Mouse (Mus musculus) left cerebral cortex, postnatal 10 days (tissue): ENCODE data around the gene Rarres1. TPM values are rescaled to one million over a fixed set of nuclear protein-coding genes. Genes with fewer than 3 reads are reported as not detected.

ENCODE experiments used
- DNase-seq, 2 experiments: peaks; one replicate each; pipeline ENCODE4 v3.0.0; 2021 to 2022; ENCODE audit warnings: low spot score in 2 of 2, mixed read lengths in 1 of 2; ENCODE audit errors: extremely low spot score in 1 of 2
- intact Hi-C: fragments of 180-260 bp; cut with DNase I; formaldehyde crosslinking; loops from one replicate; pipeline ENCODE4 v1.15.1; 2025
- total RNA-seq, 2 experiments: library from RNA; stranded (reverse); gene quantifications; 2 replicates each; pipeline ENCODE4 v1.2.3; 2021

Rarres1 gene
- total RNA-seq, 2 experiments from 2014 or later = 1.5 to 1.6 TPM

DNA sequence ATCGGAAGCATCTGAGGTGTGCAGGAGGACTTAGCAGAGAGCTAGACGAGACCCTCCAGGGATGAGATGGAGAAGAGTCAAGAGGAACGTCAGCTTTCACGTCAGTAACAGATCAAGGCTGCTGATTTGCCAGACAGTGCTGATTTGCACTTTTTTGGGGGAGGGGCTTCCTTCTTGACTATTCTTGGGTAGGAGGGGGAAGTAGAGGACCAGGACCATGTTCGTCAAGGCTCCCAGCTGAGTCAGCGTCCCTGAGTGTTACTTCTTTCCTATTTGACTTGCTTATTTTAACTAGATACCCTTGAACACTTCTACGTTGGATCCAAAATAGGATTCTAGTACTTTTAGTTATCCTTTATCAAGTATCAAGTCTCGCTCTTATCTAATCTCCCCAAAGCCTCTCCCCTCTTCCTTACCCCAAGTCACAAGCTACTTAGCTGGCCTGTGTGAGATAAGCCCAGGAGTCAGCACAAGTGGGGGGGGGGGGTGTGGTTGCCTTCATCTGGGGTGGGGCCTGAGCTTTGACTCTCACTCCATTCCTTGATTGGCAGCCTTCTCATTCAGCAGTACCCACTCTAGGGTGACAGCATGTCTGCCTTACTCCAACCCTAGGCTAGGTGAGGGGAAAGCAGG is 16.4 kb downstream of the Rarres1 start:
- no peak for DNase-seq
- intact Hi-C loops = no loop called here

GRCm38 (mm10) chr3:67497998-67498397 is 17.3 kb downstream of the Rarres1 start:
- intact Hi-C loops = no loop called here
- DNase-seq = no peak

GRCm38 (mm10) chr3:67496310-67496709 is 19.0 kb downstream of the Rarres1 start:
- DNase-seq = no peak
- intact Hi-C loops = no loop called here

DNA sequence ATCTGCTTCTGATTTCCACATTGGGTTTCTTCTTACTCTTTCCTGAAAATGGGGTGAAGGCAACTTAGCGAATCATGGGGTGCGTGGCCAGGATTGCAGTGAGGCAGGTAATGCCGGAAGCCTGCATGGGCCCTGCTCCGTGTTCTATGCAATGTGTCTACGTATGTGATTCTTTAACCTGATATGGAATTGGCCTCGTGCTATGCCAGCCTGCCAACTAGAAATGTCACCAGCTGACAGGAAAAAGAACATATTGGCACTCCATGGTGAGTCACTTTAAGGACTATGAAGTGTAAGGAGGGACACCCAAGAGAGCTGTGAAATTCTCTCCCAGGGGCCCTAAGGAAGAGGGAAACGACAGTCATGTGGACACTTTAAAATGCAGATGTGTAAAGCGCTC is 22.2 kb downstream of the Rarres1 start:
- intact Hi-C loops = no loop called here
- no peak for DNase-seq

GRCm38 (mm10) chr3:67492086-67492869 is 23.0 kb downstream of the Rarres1 start:
- peak in 1 of 2 experiments; percentile 22 for DNase-seq
- intact Hi-C loops = no loop called here

DNA sequence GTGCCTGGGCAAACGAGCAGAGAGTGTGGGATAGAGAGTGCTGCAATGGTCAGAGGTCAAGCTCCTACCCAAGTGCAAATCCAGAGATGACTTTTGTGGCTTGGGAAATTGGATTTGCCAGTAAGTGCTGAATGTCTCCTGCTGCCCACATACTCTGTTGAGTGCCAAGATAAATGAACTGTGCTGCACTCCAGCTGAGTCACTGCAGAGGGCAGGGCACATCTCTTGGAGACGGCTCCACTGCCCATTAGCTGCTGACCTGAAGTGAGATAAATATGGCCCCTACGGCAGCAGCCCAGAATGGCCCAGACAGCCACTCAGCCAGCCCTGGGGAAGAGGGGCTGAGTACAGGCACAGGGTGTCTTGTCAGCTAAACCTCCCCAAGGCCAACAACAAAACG is 25.2 kb downstream of the Rarres1 start:
- no peak for DNase-seq
- intact Hi-C loops = no loop called here

DNA sequence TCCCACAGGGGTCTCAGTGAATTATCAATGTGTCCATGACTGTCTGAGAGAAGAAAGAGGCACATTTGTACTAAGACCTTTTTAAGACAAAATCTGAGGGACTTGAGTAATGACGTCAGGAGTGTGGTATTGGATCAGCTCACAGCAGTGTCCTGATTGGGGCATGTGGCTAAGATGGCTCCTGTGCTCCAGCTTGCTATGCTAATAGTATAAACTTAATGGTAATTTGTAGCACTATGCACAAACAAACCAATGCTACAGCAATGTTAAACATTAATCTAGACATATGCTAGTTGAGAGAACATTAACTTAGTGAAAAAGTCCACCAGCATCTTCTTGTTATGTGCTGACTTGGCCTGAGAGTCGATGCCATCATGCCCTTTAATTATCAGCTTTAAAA is 30.1 kb downstream of the Rarres1 start:
- intact Hi-C loops = no loop called here
- no peak for DNase-seq

GRCm38 (mm10) chr3:67482400-67482799 is 32.9 kb downstream of the Rarres1 start:
- intact Hi-C loops = no loop called here

DNA sequence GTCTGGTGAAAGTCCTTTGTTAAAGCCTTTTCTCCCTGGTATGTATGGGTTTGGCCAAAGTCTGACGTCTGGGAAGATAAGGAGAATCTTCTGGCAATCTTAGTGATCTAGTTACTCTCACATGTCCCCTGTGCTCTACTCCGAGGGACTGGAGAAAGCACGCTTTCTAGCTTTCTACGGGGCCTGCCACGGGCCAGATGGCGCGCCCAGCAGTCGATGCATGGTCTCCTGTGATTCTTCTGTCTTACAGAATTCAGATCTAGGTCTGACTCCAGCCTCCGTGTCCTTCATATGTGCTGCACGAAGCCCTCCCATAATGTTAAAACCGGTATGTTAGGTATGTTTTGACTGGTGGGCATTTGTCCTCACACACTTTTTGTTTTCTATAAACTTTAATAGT is 35.5 kb downstream of the Rarres1 start:
- DNase-seq = no peak

More at GRCm38 (mm10) chr3:67482400-67482799, 32.9 kb downstream of the Rarres1 start:
- DNase-seq = no peak

DNA sequence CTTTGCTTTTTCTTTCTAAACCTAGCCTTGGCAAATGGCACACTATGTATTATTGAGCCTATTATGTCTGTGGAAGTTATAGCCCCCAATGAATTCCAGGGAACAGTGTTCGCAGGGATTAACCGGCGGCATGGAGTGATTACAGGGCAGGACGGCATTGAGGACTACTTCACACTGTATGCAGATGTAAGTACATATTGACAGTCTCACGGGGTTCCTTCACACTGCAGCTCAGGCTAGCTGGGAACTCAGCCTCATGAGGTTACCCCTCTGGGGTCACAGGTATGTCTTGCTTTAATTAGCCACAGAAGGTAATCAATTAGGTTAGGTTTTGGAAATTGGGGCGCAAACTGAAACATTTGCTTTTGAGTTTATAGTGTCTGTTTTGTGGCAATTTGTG is 41.9 kb downstream of the Rarres1 start:
- DNase-seq = no peak
- intact Hi-C loops = no loop called here

More for the DNA sequence above, 35.5 kb downstream of the Rarres1 start:
- intact Hi-C loops = loop anchor here (5.0 kb wide), 1 partner anchor 48 kb away; the partner anchor contains the start of gene Gfm1

DNA sequence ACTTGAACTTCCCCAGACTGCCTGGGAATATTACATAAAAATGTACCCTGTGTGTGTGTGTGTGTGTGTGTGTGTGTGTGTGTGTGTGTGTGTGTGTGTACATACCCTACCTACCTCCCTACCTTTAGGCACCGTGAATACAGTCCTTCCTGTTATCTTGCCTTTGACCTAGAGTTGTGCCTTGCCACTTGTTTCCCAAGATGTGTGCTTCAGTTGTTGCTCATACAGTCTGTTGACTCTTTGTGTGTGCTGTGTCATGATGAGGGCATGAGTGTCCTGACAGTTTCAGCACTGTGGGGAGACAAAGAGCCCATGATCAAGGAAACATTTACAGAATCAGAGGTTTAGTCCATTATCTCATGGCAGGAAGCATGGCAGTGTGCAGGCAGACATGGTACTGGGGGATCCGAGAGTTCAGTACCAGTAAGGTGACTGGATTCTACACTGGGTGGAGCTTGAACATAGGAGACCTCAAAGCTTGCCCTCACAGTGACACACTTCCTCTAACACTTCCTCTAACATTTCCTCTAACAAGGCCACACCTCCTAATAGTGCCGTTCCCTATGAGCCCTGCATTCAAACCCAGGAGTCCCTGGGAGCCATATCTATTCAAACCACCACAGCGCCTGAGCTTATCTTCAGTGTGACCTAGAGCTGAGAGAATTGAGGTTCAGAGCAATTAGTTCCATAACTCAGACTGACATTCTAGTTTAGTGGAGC is 43.8 kb downstream of the Rarres1 start:
- DNase-seq = no peak
- intact Hi-C loops = no loop called here

DNA sequence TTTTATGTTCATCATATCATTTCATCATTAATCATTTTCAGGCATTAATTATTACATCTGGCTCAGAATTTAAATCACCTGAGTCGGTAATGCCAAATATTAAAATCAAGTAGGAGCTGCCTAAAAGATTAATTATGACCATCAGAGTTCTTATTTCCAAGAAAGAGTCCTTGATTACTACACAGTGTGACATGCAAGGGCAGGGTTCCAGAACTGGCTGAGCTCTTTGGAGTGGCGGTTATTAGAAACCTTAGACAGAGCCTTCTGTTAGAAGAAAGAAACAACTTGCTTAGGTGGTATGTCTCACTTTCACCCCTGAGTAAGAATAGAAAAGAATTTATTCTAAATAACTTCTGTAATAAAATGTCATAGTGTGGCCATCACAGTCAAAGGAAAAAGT is 48.0 kb downstream of the Rarres1 start:
- intact Hi-C loops = no loop called here

GRCm38 (mm10) chr3:67466576-67466975 is 48.7 kb downstream of the Rarres1 start:
- intact Hi-C loops = no loop called here
- DNase-seq = no peak

More for the DNA sequence above, 48.0 kb downstream of the Rarres1 start:
- no peak for DNase-seq

- DNase-seq = peak; percentile 46 to 77
- intact Hi-C loops = no loop called here
These were observed 51.6 kb downstream of the Rarres1 start, which contains the start of gene Lxn for GRCm38 (mm10) chr3:67463450-67464372. Gene Lxn (minus strand): TSS chr3:67463926.

DNA sequence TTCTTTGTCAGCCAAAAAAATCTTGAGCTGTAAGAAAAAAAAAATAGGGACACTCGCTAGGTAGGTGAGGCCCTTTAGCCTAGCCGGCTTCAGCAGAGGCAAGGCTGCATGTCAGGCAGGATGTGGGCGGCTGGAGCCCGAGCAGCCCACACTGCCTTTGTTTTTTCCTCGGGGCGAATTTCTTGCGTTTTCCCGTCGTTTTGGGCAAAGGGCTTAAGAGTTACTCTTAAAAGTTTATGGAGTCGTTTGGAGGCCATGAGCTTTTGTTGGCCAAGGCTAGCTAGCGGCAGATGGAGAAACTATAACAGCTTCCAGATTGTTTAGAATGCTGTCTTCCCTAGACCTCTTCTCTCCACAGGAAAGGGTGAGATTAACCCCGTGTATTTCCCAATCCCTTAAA is 52.3 kb downstream of the Rarres1 start:
- no peak for DNase-seq
- intact Hi-C loops = no loop called here

DNA sequence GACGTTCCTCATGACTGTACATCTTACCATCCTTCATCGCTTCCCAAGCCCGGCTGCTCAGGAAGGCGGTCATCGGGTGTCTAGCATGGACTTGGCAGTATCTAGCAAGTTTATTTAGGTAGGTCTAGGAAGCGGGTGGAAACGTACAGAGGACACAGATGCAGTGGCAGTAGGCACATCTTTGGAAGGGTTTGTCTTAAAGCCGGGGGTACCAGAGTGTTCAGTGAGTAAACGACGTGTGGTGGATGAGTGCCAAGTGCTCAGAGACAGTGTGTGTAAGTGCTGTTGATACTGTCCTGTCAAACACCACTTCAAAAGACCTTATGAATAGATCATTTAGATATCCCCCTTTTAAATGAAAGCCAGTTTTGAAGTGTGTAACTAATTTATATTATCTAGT is 52.7 kb downstream of the Rarres1 start:
- intact Hi-C loops = no loop called here

GRCm38 (mm10) chr3:67462015-67462414 is 53.3 kb downstream of the Rarres1 start:
- intact Hi-C loops = no loop called here
- no peak for DNase-seq

More for the DNA sequence above, 52.7 kb downstream of the Rarres1 start:
- no peak for DNase-seq

GRCm38 (mm10) chr3:67459881-67460280 is 55.4 kb downstream of the Rarres1 start:
- intact Hi-C loops = no loop called here
- DNase-seq = no peak
